Mouse (Mus musculus): ENCODE measurements around the gene Cep85l. TPM values are rescaled to one million over a fixed set of nuclear protein-coding genes. Genes with fewer than 3 reads are reported as not detected.
A peak's percentile ranks its signal among the peaks of the same experiment; 100 is the strongest.

Cep85l gene
- polyA plus RNA-seq, 1 experiment from 2014 or later, result 5.3 TPM

DNA sequence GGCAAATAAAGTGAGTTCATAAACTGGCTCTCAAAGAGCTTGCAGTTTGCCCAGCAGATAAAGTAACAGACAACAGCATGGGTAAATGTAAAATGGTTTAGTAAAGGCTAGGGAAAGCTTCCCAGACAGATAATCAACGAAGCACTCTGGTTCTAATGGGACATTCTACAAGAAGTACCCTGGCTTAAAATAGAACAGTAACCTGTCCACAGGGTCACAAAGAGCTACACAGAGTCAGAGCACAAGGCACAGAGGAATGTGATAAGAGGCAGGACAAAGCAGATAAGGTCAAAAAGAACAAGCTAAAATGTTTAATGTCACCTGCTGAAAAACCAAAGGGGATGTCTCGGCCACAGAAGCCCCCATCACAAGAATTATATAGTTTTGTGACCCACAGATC is 47.0 kb downstream of the Cep85l start:
- Histone ChIP-seq H3K9me3 (no peaks in the 10 kb centered on the region), H3K4me2 (no peak overlapping the region), H3K27ac (no peak overlapping the region), H3K27me3 (no peaks in the 10 kb centered on the region), H3K36me3 (replicated peaks) (no peaks in the 10 kb centered on the region), H3K4me3 (replicated peaks) (no peak overlapping the region), H3K9ac (no peak overlapping the region), H3K4me1 (no peaks in the 10 kb centered on the region)
- WGBS, result 81% methylated on average over 2 of the region's 2 CpGs
- ATAC-seq (ENCODE audit: low FRiP score), result no peak

DNA sequence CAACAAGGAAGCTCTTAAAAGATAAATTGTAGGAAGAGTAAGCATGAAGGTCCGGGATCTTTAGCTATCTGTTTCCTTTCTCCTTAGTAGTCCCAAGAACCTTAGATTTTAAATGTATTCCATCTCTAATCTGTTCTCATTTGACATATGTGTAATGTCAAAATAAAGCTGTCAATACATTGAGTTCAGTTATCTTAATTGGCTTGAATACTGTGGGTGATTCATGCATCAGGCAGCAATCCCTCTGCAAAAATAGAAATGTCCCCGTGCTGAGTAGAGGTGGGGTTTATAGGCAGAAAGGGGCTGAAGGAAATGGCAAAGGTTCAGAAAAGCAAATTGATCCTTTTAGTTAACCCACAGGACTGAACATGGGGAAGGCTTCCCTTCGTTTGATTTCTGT is 50.5 kb downstream of the Cep85l start:
- WGBS, result 84% methylated on average over 3 of the region's 3 CpGs
- Histone ChIP-seq H3K4me2 (no peak overlapping the region), H3K27ac (no peak overlapping the region), H3K36me3 (replicated peaks) (no peaks in the 10 kb centered on the region), H3K4me1 (no peaks in the 10 kb centered on the region), H3K4me3 (replicated peaks) (no peak overlapping the region), H3K9ac (no peak overlapping the region), H3K9me3 (no peaks in the 10 kb centered on the region), H3K27me3 (no peaks in the 10 kb centered on the region)
- no peak for ATAC-seq (ENCODE audit: low FRiP score)

DNA sequence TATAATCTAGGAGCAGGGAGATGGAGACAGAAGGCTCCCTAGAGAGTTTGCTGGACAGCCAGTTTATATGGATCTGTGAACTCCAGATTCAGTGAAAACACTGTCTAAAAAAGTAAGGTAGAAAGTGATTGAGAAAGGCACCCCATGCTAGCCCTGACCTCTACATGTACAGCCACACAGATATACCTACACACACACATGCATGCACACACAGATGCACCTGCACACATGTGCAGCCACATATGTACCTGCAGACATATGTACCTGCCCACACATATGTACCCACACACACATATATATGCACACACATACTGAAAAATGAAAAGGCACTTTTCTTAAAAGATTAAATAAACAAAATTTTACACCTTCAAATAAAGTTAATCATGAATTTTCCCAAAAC is 53.4 kb downstream of the Cep85l start:
- Histone ChIP-seq H3K36me3 (replicated peaks) (no peaks in the 10 kb centered on the region), H3K4me1 (no peaks in the 10 kb centered on the region), H3K9ac (no peak overlapping the region), H3K27ac (no peak overlapping the region), H3K4me3 (replicated peaks) (no peak overlapping the region), H3K4me2 (no peak overlapping the region), H3K9me3 (no peaks in the 10 kb centered on the region), H3K27me3 (no peaks in the 10 kb centered on the region)
- ATAC-seq (ENCODE audit: low FRiP score), result no peak

DNA sequence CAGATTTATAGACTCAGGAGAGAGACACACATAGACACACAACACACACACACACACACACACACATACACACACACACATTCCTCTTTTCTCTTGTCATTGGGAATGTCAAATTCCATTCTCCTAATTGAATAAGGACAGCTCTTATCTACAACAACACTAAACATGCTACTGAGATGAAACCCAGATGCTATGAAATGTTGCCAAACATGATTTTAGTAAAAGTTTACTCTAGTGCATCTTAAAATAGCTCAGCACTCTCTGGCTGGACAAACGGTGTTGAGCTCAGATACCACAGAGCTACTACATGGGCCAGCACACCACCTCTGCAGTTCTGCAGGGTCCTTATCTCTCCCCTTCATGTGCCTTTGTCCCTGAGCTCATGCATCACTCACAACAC is 55.1 kb downstream of the Cep85l start:
- WGBS, result 79% methylated on average over 1 of the region's 1 CpGs
- no peaks in the 10 kb centered on the region for H3K9me3 ChIP-seq
- ATAC-seq (ENCODE audit: low FRiP score), result no peak

DNA sequence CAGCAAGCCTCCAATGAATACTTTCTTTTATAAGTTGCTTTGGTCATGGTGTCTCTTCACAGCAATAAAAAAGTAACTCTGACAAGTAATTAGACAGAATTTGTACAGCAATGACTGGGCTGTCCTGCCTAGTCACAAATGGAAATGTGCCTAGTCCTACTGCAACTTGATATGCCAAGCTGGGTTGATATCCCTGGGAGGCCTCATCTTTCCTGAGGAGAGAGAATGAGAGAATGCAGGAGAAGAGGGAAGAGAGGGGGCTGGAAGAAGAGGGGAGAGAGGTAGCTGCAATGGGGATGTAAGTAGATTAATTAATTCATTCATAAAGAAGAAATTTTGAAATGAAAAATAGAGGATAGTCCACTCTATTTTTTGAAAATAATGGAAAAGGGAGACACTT is 56.4 kb downstream of the Cep85l start:
- no peak for ATAC-seq (ENCODE audit: low FRiP score)
- Histone ChIP-seq H3K9me3 (no peaks in the 10 kb centered on the region), H3K4me2 (no peak overlapping the region)

More for the DNA sequence above, 55.1 kb downstream of the Cep85l start:
- no peaks in the 10 kb centered on the region for H3K36me3 ChIP-seq (replicated peaks)
- no peaks in the 10 kb centered on the region for H3K4me1 ChIP-seq
- H3K9ac ChIP-seq, result no peak overlapping the region
- H3K4me2 ChIP-seq, result no peak overlapping the region
- no peak overlapping the region for H3K4me3 ChIP-seq (replicated peaks)
- H3K27ac ChIP-seq, result no peak overlapping the region
- H3K27me3 ChIP-seq, result no peaks in the 10 kb centered on the region

DNA sequence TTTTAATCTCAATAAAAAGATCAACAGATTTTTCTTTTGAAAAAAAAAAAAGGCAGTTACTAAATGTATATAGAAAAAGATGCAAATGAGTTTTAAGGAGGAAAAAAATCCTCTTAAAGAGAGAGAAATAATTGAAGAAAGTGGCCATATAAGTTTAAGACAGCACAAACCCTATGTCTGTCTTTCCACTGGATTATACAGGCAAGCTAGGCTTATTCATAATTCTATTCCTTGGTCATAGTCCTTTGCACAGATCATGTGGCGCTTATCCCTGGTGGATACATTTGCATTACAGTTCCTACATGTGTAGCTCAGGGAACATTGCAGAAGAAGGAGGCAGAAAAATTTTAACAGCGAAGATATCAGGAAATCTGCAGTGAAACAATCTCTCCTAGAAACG is 73.1 kb downstream of the Cep85l start:
- no peaks in the 10 kb centered on the region for H3K27me3 ChIP-seq
- no peaks in the 10 kb centered on the region for H3K9me3 ChIP-seq
- H3K36me3 ChIP-seq (replicated peaks), result no peaks in the 10 kb centered on the region
- no peak overlapping the region for H3K27ac ChIP-seq
- no peaks in the 10 kb centered on the region for H3K4me1 ChIP-seq
- ATAC-seq (ENCODE audit: low FRiP score), result no peak
- H3K4me2 ChIP-seq, result no peak overlapping the region
- 93% methylated on average over 3 of the region's 3 CpGs for WGBS
- H3K9ac ChIP-seq, result no peak overlapping the region
- H3K4me3 ChIP-seq (replicated peaks), result no peak overlapping the region

More for the DNA sequence above, 56.4 kb downstream of the Cep85l start:
- Histone ChIP-seq H3K4me3 (replicated peaks) (no peak overlapping the region), H3K9ac (no peak overlapping the region), H3K36me3 (replicated peaks) (no peaks in the 10 kb centered on the region), H3K27ac (no peak overlapping the region), H3K27me3 (no peaks in the 10 kb centered on the region), H3K4me1 (no peaks in the 10 kb centered on the region)

DNA sequence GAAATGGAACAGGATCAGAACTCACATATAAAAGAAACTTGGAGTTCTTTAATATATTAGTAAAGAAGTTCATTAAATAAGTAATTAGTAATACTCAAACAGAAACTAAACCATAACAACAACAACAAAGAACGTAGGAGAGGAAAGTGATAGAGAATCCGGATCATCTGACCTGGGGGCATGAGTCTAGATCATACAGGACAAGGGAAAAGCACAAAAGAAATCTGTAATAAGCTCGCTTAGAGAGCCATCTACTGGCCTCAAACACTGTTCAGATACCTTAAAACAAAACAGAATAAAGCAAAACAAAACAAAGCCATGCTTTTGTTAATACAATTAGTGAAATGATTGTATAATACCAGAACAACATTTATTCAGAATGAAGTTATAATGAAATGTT is 73.9 kb downstream of the Cep85l start:
- Histone ChIP-seq H3K27me3 (no peaks in the 10 kb centered on the region), H3K4me3 (replicated peaks) (no peak overlapping the region), H3K4me1 (no peaks in the 10 kb centered on the region), H3K36me3 (replicated peaks) (no peaks in the 10 kb centered on the region), H3K4me2 (no peak overlapping the region), H3K9me3 (no peaks in the 10 kb centered on the region), H3K9ac (no peak overlapping the region), H3K27ac (no peak overlapping the region)
- 27% methylated on average over 3 of the region's 3 CpGs for WGBS
- ATAC-seq (ENCODE audit: low FRiP score), result 0 out of 2 replicates have a peak, but pooled peaks have one; percentile 23

DNA sequence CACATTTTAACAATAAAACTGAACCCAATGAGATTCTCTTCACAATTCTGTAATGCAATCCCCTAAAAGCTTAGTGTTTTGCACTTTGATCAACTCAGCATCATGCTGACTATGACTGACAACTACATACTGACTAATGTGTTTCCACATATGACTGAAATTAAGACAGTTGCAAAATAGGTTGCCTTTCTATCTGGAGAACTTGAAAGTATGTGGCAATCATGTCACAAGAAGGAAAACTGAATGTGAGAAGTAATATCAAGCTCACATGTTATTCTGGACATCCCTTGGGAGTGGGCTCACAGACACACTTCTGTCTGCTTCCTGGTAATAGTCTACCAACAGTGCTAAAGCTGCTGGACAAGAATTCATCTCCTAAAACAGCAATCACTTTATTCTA is 94.6 kb downstream of the Cep85l start:
- Histone ChIP-seq H3K36me3 (replicated peaks) (peaks cover 13% of the 10 kb centered on the region), H3K9ac (no peak overlapping the region), H3K4me3 (replicated peaks) (no peak overlapping the region), H3K4me2 (no peak overlapping the region), H3K27ac (no peak overlapping the region), H3K4me1 (no peaks in the 10 kb centered on the region), H3K9me3 (no peaks in the 10 kb centered on the region), H3K27me3 (no peaks in the 10 kb centered on the region)
- ATAC-seq (ENCODE audit: low FRiP score), result no peak

DNA sequence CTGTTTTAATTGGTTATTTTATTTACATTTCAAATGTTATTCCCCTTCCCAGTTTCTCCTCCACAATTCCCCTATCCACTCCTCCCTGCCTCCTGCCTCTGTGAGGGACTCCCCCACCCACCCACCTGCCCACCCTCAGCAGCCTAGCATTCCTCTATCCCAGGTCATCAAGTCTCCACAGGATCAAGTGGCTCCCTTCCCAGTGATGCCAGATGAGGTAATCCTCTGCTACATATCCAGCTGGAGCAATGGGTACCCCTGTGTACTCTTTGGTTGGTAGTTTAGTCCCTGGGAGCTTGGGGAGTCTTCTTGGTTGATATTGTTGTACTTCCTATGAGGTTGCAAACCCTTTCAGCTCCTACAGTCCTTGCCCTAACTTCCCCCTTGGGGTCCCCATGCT is 107.5 kb downstream of the Cep85l start:
- no peaks in the 10 kb centered on the region; the same call in 1 of the 2 replicates for H3K36me3 ChIP-seq (replicated peaks)
- no peak overlapping the region for H3K4me2 ChIP-seq
- H3K4me1 ChIP-seq, result no peaks in the 10 kb centered on the region
- no peak overlapping the region for H3K9ac ChIP-seq
- H3K27ac ChIP-seq, result no peak overlapping the region
- H3K4me3 ChIP-seq (replicated peaks), result no peak overlapping the region
- no peaks in the 10 kb centered on the region for H3K27me3 ChIP-seq
- no peak for ATAC-seq (ENCODE audit: low FRiP score)
- H3K9me3 ChIP-seq, result no peaks in the 10 kb centered on the region

DNA sequence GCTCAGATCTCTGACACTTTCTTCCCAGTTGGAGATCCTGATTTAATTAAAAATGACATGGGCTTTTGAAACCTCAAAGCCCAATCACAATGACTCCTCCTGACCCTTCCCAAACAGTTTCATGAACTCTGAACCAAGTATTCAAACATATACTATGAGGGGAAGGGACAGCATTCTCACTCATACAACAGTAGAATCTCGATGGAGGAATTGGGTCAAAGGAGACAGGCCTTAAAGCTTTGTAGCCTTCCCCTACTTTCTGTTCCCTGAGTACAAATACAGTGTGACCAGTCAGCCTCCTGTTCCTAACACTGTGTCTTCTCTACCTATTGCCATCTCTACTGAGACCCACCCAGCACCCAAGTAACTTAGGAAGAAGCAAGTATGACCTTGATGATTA is 117.7 kb downstream of the Cep85l start:
- H3K9ac ChIP-seq, result no peak overlapping the region
- 47% methylated on average over 1 of the region's 1 CpGs for WGBS
- H3K27me3 ChIP-seq, result no peaks in the 10 kb centered on the region
- H3K27ac ChIP-seq, result no peak overlapping the region
- H3K36me3 ChIP-seq (replicated peaks), result no peaks in the 10 kb centered on the region
- H3K9me3 ChIP-seq, result no peaks in the 10 kb centered on the region
- no peak for ATAC-seq (ENCODE audit: low FRiP score)
- H3K4me1 ChIP-seq, result no peaks in the 10 kb centered on the region
- H3K4me3 ChIP-seq (replicated peaks), result no peak overlapping the region
- H3K4me2 ChIP-seq, result no peak overlapping the region

DNA sequence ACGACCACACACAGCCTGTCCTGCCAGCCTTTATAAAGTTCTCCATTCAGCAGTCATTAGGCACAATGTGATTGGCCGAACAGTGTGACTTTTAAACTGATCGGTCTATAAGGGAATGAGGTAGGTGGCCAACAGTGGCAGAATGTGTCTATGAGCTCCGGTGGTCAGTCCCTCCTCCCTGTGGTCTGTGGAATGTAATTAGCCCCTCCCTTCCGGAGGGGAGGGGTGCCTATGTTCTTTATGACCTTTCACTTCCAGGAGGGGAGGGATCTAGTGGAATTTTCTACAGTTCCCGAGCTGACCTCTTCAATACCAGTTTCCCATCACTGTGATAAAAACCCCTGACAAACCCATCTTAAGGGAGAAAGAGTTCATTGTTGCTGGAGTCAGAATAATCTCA is 144.4 kb downstream of the Cep85l start:
- H3K4me1 ChIP-seq, result no peaks in the 10 kb centered on the region
- 68% methylated on average over 6 of the region's 6 CpGs for WGBS
- no peaks in the 10 kb centered on the region for H3K36me3 ChIP-seq (replicated peaks)
- H3K4me3 ChIP-seq (replicated peaks), result no peak overlapping the region
- no peak overlapping the region for H3K27ac ChIP-seq
- no peak overlapping the region for H3K4me2 ChIP-seq
- H3K9me3 ChIP-seq, result no peaks in the 10 kb centered on the region
- H3K9ac ChIP-seq, result no peak overlapping the region
- ATAC-seq (ENCODE audit: low FRiP score), result no peak
- H3K27me3 ChIP-seq, result no peaks in the 10 kb centered on the region

DNA sequence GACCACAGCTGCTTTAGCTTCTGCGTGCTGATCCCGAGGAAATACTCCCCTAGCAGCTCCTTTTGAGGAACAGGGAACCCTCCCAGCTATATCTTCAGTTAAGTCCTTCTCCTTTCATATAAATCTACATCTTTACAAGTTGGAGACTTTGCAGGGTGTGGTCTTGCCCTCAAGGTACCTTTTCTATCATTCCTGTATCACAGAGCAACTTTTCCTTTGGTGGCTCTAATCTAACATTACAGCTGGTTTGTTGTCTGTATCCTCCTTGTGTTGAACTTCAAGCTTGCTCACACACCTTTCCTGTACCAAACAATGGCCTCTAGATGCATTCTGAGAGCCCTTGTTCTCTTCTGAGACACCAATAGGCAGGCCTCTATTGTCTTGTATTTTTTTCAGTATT is 145.1 kb downstream of the Cep85l start:
- ATAC-seq (ENCODE audit: low FRiP score), result no peak
- no peak overlapping the region for H3K9ac ChIP-seq
- H3K4me1 ChIP-seq, result no peaks in the 10 kb centered on the region
- H3K4me3 ChIP-seq (replicated peaks), result no peak overlapping the region
- H3K4me2 ChIP-seq, result no peak overlapping the region
- H3K36me3 ChIP-seq (replicated peaks), result no peaks in the 10 kb centered on the region
- H3K9me3 ChIP-seq, result no peaks in the 10 kb centered on the region
- no peak overlapping the region for H3K27ac ChIP-seq
- 97% methylated on average over 2 of the region's 2 CpGs for WGBS
- no peaks in the 10 kb centered on the region for H3K27me3 ChIP-seq

DNA sequence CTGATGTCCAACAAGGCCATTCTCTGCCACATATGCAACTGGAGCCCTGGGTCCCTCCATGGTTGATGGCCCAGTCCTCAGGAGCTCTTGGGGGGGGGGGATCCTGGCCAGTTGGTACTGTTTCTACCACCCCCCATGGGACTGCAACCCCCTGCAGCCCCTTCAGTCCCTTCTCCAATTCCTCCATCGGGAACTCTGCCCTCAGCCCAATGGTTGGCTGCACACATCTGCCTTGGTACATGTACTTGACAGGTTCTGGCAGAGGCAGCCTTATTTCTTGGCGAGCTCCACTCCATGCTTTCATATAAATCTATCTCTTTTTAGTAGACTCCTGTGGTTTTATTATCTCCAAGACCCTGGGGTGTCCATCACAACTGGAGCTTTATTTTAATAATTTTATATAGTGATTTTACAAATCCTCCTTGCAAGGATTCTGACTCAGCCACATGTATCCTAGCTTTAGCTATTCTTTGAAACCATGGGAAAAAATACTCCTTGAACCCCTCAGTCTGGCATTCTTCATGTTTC is 145.6 kb downstream of the Cep85l start:
- Histone ChIP-seq H3K36me3 (replicated peaks) (no peaks in the 10 kb centered on the region), H3K4me1 (no peaks in the 10 kb centered on the region), H3K4me3 (replicated peaks) (no peak overlapping the region), H3K4me2 (no peak overlapping the region), H3K27ac (no peak overlapping the region), H3K9me3 (no peaks in the 10 kb centered on the region), H3K9ac (no peak overlapping the region), H3K27me3 (no peaks in the 10 kb centered on the region)
- 71% methylated on average over 2 of the region's 2 CpGs for WGBS
- no peak for ATAC-seq (ENCODE audit: low FRiP score)

DNA sequence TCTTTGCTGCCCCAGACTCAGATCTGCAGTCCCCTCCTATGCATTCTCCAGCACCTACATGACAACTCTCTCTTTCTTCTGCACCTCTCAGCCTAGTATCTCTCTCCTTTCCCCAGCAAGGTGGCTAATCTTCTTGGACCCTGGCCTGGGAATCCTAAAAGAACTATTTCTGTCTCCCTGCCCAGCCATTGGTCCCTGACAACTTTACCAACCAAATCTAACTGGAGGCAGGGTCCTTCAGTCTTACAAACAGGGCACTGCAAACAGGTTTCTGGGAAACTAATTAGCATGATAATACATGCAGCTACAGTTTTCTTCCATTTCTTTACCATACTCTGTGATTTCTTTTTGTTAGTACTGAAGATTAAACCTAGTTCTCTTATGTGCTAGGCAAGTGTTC is 148.9 kb downstream of the Cep85l start:
- H3K4me2 ChIP-seq, result no peak overlapping the region
- ATAC-seq (ENCODE audit: low FRiP score), result no peak
- no peaks in the 10 kb centered on the region for H3K9me3 ChIP-seq
- H3K27me3 ChIP-seq, result no peaks in the 10 kb centered on the region
- H3K4me3 ChIP-seq (replicated peaks), result no peak overlapping the region
- no peaks in the 10 kb centered on the region for H3K4me1 ChIP-seq
- H3K36me3 ChIP-seq (replicated peaks), result no peaks in the 10 kb centered on the region
- H3K27ac ChIP-seq, result no peak overlapping the region
- H3K9ac ChIP-seq, result no peak overlapping the region

Measured in forebrain, embryonic 12.5 days (tissue).